Mouse (Mus musculus) thymus, adult 2 months (tissue): Measurements from ENCODE around the gene Cdh15. TPM values are rescaled to one million over a fixed set of nuclear protein-coding genes. Genes with fewer than 3 reads are reported as not detected.

ENCODE experiments used
- DNase-seq: peaks from one replicate; pipeline ENCODE4 v3.0.0; 2021
- H3K27ac ChIP-seq: fragments of 200-500 bp; 2 replicates; pipeline ENCODE4 v1.5.1; 2012; ENCODE audit warnings: low read length, control low read depth; ENCODE audit not compliant: control insufficient read depth, insufficient read depth
- H3K27me3 ChIP-seq: fragments of 200-500 bp; 2 replicates; pipeline ENCODE4 v1.6.1; 2012; ENCODE audit warnings: mild to moderate bottlenecking, low read length, moderate library complexity, mixed read lengths; ENCODE audit not compliant: control insufficient read depth, insufficient read depth
- H3K36me3 ChIP-seq: fragments of 200-500 bp; 2 replicates; pipeline ENCODE4 v1.6.1; 2012; ENCODE audit warnings: mild to moderate bottlenecking, low read length, moderate library complexity; ENCODE audit not compliant: control insufficient read depth, insufficient read depth
- H3K4me1 ChIP-seq: fragments of 200-500 bp; replicated peaks from 2 replicates; pipeline ENCODE4 v1.6.1; 2012; ENCODE audit warnings: low read length; ENCODE audit not compliant: control insufficient read depth, insufficient read depth
- H3K4me3 ChIP-seq: fragments of 200-500 bp; 2 replicates; pipeline ENCODE4 v1.5.1; 2012; ENCODE audit warnings: mild to moderate bottlenecking, low read length, control low read depth, moderate library complexity; ENCODE audit not compliant: control insufficient read depth, insufficient read depth
- CTCF ChIP-seq: fragments of 200-500 bp; IDR thresholded peaks from 2 replicates; pipeline ENCODE4 v1.5.1; 2012; ENCODE audit warnings: mild to moderate bottlenecking, control low read depth, low read length, moderate library complexity, borderline replicate concordance; ENCODE audit not compliant: control insufficient read depth, poor library complexity, insufficient read depth; ENCODE audit errors: extremely low read depth
- POLR2A ChIP-seq: fragments of 200-500 bp; IDR thresholded peaks from 2 replicates; pipeline ENCODE4 v1.6.1; 2012; ENCODE audit warnings: mild to moderate bottlenecking, low read length, control low read depth, moderate library complexity; ENCODE audit not compliant: control insufficient read depth, poor library complexity, insufficient read depth; ENCODE audit errors: extremely low read depth
- WGBS: fragments of 180-500 bp; shearing (Covaris S2); methylation state at CpG from one replicate; pipeline ENCODE4 v1.1.7; 2018; 5-methylcytosine and 5-hydroxymethylcytosine counted together
- polyA plus RNA-seq: library from polyadenylated mRNA; depleted of rRNA; stranded (reverse); fragments of >200 nt; gene quantifications from 2 replicates; pipeline ENCODE4 v1.2.3, GENCODE M21; 2012

Gene Cdh15
- polyA plus RNA-seq, 1 experiment = 0.11 TPM

- WGBS = 78% methylated on average over 8 of the region's 8 CpGs
- Histone ChIP-seq H3K4me1 (peaks cover 16% of the 10 kb centered on the region), H3K4me3 (no peak overlapping the region), H3K36me3 (no peaks in the 10 kb centered on the region), H3K27me3 (no peaks in the 10 kb centered on the region), H3K27ac (no peak overlapping the region)
- TF ChIP-seq CTCF = no peak
- no peak for TF ChIP-seq POLR2A
- no peak for DNase-seq
Measured at GRCm38 (mm10) chr8:122866231-122866630, 18.5 kb downstream of the Cdh15 start.

GRCm38 (mm10) chr8:122867982-122868381, 20.2 kb downstream of the Cdh15 start:
- H3K4me3 ChIP-seq = no peak overlapping the region
- peaks cover 22% of the 10 kb centered on the region for H3K4me1 ChIP-seq
- 88% methylated on average over 6 of the region's 6 CpGs for WGBS
- DNase-seq = no peak
- H3K36me3 ChIP-seq = no peaks in the 10 kb centered on the region
- no peak overlapping the region for H3K27ac ChIP-seq
- H3K27me3 ChIP-seq = no peaks in the 10 kb centered on the region
- TF ChIP-seq POLR2A (no peak), CTCF (no peak)

- no peaks in the 10 kb centered on the region for H3K36me3 ChIP-seq
- peak overlapping the region; percentile 53 for H3K4me3 ChIP-seq
- H3K27ac ChIP-seq = no peak overlapping the region
- peaks cover 17% of the 10 kb centered on the region for H3K4me1 ChIP-seq
- DNase-seq = peak; percentile 86
- H3K27me3 ChIP-seq = no peaks in the 10 kb centered on the region
- WGBS = 2% methylated on average over 31 of the region's 31 CpGs
- 0 out of 2 replicates have a peak, but pooled peaks have one; percentile 30 for TF ChIP-seq CTCF
- 0 out of 2 replicates have a peak, but pooled peaks have one; percentile 27 for TF ChIP-seq POLR2A
Measured at GRCm38 (mm10) chr8:122870377-122870863, 22.7 kb downstream of the Cdh15 start.

GRCm38 (mm10) chr8:122871663-122872062, 23.9 kb downstream of the Cdh15 start:
- H3K27ac ChIP-seq = no peak overlapping the region
- H3K27me3 ChIP-seq = no peaks in the 10 kb centered on the region
- no peak for DNase-seq
- H3K4me3 ChIP-seq = no peak overlapping the region
- H3K4me1 ChIP-seq = peaks cover 17% of the 10 kb centered on the region
- H3K36me3 ChIP-seq = no peaks in the 10 kb centered on the region
- TF ChIP-seq POLR2A = no peak
- TF ChIP-seq CTCF = no peak
- WGBS = 79% methylated on average over 9 of the region's 9 CpGs

- no peak overlapping the region for H3K4me3 ChIP-seq
- H3K4me1 ChIP-seq = peaks cover 17% of the 10 kb centered on the region
- 14% methylated on average over 6 of the region's 6 CpGs for WGBS
- DNase-seq = peak; percentile 21
- no peaks in the 10 kb centered on the region for H3K36me3 ChIP-seq
- no peak overlapping the region for H3K27ac ChIP-seq
- H3K27me3 ChIP-seq = no peaks in the 10 kb centered on the region
- TF ChIP-seq CTCF (no peak), POLR2A (no peak)
Measured at GRCm38 (mm10) chr8:122873171-122873570, 25.4 kb downstream of the Cdh15 start.

GRCm38 (mm10) chr8:122875186-122875585, 27.4 kb downstream of the Cdh15 start:
- 98% methylated on average over 5 of the region's 5 CpGs for WGBS
- Histone ChIP-seq H3K4me1 (peaks cover 11% of the 10 kb centered on the region), H3K27ac (no peak overlapping the region), H3K4me3 (no peak overlapping the region), H3K36me3 (no peaks in the 10 kb centered on the region), H3K27me3 (no peaks in the 10 kb centered on the region)
- DNase-seq = no peak
- TF ChIP-seq CTCF (no peak), POLR2A (no peak)

GRCm38 (mm10) chr8:122878231-122878630, 30.5 kb downstream of the Cdh15 start:
- Histone ChIP-seq H3K36me3 (peaks cover 8% of the 10 kb centered on the region), H3K27ac (no peak overlapping the region), H3K4me1 (no peaks in the 10 kb centered on the region), H3K27me3 (no peaks in the 10 kb centered on the region), H3K4me3 (no peak overlapping the region)
- TF ChIP-seq CTCF (no peak), POLR2A (no peak)
- DNase-seq = no peak
- WGBS = 95% methylated on average over 3 of the region's 3 CpGs
